Mouse (Mus musculus) midbrain, embryonic 10.5 days (tissue): ENCODE results near the gene Grk3. TPM values are rescaled to one million over a fixed set of nuclear protein-coding genes. Genes with fewer than 3 reads are reported as not detected.
A peak's percentile ranks its signal among the peaks of the same experiment; 100 is the strongest.

Experiments used
- DNase-seq: peaks from one replicate; pipeline ENCODE4 v3.0.0-alpha.2; 2017; ENCODE audit warnings: low spot score
- H3K27ac ChIP-seq: fragments of 300-500 bp; sonication (generic); replicated peaks from 2 replicates; pipeline ENCODE4 v1.5.1; 2016; ENCODE audit warnings: mild to moderate bottlenecking
- H3K27me3 ChIP-seq: fragments of 300-500 bp; sonication (generic); 2 replicates; pipeline ENCODE4 v1.6.1; 2016; ENCODE audit warnings: low read depth, mild to moderate bottlenecking; ENCODE audit not compliant: poor library complexity, severe bottlenecking
- H3K36me3 ChIP-seq: fragments of 300-500 bp; sonication (generic); 2 replicates; pipeline ENCODE4 v1.6.1; 2016; ENCODE audit warnings: mild to moderate bottlenecking, moderate library complexity
- H3K4me1 ChIP-seq: fragments of 300-500 bp; sonication (generic); 2 replicates; pipeline ENCODE4 v1.6.1; 2016
- H3K4me3 ChIP-seq: fragments of 300-500 bp; sonication (generic); 2 replicates; pipeline ENCODE4 v1.5.1; 2016; ENCODE audit warnings: mild to moderate bottlenecking, moderate library complexity
- H3K9me3 ChIP-seq: fragments of 300-500 bp; sonication (generic); replicated peaks from 2 replicates; pipeline ENCODE4 v1.6.1; 2016; ENCODE audit warnings: mild to moderate bottlenecking
- WGBS: fragments of 180-500 bp; shearing (Covaris S2); methylation state at CpG from one replicate; pipeline ENCODE4 v1.1.7; 2016; 5-methylcytosine and 5-hydroxymethylcytosine counted together
- polyA plus RNA-seq: library from polyadenylated mRNA; unstranded; fragments of >200 nt; fragmentation: Nextera tagmentation; extraction: Ambion mirVana; gene quantifications from 2 replicates; pipeline ENCODE4 v1.2.1, GENCODE M21; 2016

Gene Grk3
- polyA plus RNA-seq, 1 experiment from 2014 or later: 5.2 TPM

GRCm38 (mm10) chr5:112876846-112877390 is 138.7 kb downstream of the Grk3 start:
- Histone ChIP-seq H3K9me3 (no peaks in the 10 kb centered on the region), H3K4me1 (peaks cover 14% of the 10 kb centered on the region), H3K27me3 (peaks cover 29% of the 10 kb centered on the region), H3K27ac (no peak overlapping the region), H3K36me3 (no peaks in the 10 kb centered on the region), H3K4me3 (no peak overlapping the region)
- peak; percentile 41 for DNase-seq
- 43% methylated on average over 4 of the region's 4 CpGs for WGBS

- DNase-seq: no peak
- H3K36me3 ChIP-seq: no peaks in the 10 kb centered on the region
- peaks cover 10% of the 10 kb centered on the region for H3K4me1 ChIP-seq
- no peak overlapping the region for H3K27ac ChIP-seq
- H3K27me3 ChIP-seq: peaks cover 47% of the 10 kb centered on the region
- no peaks in the 10 kb centered on the region for H3K9me3 ChIP-seq
- H3K4me3 ChIP-seq: no peak overlapping the region
- 79% methylated on average over 6 of the region's 6 CpGs for WGBS
Measured at GRCm38 (mm10) chr5:112872999-112873398, 142.6 kb downstream of the Grk3 start.

GRCm38 (mm10) chr5:112870729-112871128 is 144.9 kb downstream of the Grk3 start:
- H3K36me3 ChIP-seq: no peaks in the 10 kb centered on the region
- H3K4me3 ChIP-seq: no peak overlapping the region
- peak; percentile 72 for DNase-seq
- no peaks in the 10 kb centered on the region for H3K4me1 ChIP-seq
- H3K9me3 ChIP-seq: no peaks in the 10 kb centered on the region
- 24% methylated on average over 9 of the region's 9 CpGs for WGBS
- H3K27ac ChIP-seq: no peak overlapping the region
- peaks cover 58% of the 10 kb centered on the region for H3K27me3 ChIP-seq

GRCm38 (mm10) chr5:112868620-112869019 is 147.0 kb downstream of the Grk3 start:
- Histone ChIP-seq H3K27me3 (peaks cover 59% of the 10 kb centered on the region), H3K27ac (no peak overlapping the region), H3K4me3 (no peak overlapping the region), H3K9me3 (no peaks in the 10 kb centered on the region), H3K4me1 (peaks cover 6% of the 10 kb centered on the region), H3K36me3 (no peaks in the 10 kb centered on the region)
- WGBS: 89% methylated on average over 5 of the region's 5 CpGs
- no peak for DNase-seq

GRCm38 (mm10) chr5:112864719-112865367 is 150.7 kb downstream of the Grk3 start:
- Histone ChIP-seq H3K4me3 (no peak overlapping the region), H3K27me3 (peaks cover 53% of the 10 kb centered on the region), H3K27ac (no peak overlapping the region), H3K9me3 (no peaks in the 10 kb centered on the region), H3K36me3 (no peaks in the 10 kb centered on the region), H3K4me1 (peaks cover 32% of the 10 kb centered on the region)
- WGBS: 46% methylated on average over 4 of the region's 4 CpGs
- peak; percentile 54 for DNase-seq

Other genes with a start within 250 kb of the Grk3 start
- gene Myo18b, start 119.4 kb downstream of the Grk3 start, polyA plus RNA-seq: 0.63 and 1.2 TPM in 2 replicates
- gene Crybb2, start 54.3 kb upstream of the Grk3 start, polyA plus RNA-seq: not detected in 2 replicates
- gene Crybb3, start 65.8 kb upstream of the Grk3 start, polyA plus RNA-seq: 0.40 and 2.0 TPM in 2 replicates
- 2.7 and 2.9 TPM in 2 replicates for gene 2900026A02Rik, start 205.4 kb upstream of the Grk3 start, polyA plus RNA-seq
- 0.10 TPM in 1 of 2 replicates, not detected in the other for gene Tmem211, start 211.1 kb upstream of the Grk3 start, polyA plus RNA-seq